Mouse (Mus musculus): Measurements from ENCODE around the gene Mag. TPM values are rescaled to one million over a fixed set of nuclear protein-coding genes. Genes with fewer than 3 reads are reported as not detected.
"Not testable (repeated sequence)": the region's sequence is repeated elsewhere in the genome, so short reads cannot be mapped to it uniquely, and the experiment has no call there.

The Mag gene
- polyA plus RNA-seq, 1 experiment from 2014 or later: not detected

- Histone ChIP-seq H3K27me3 (ENCODE audit: low read depth, poor library complexity, severe bottlenecking) (no peaks in the 10 kb centered on the region), H3K4me3 (no peak overlapping the region), H3K9me3 (replicated peaks) (no peaks in the 10 kb centered on the region), H3K27ac (no peak overlapping the region), H3K4me1 (peaks cover 17% of the 10 kb centered on the region), H3K36me3 (peaks cover 72% of the 10 kb centered on the region)
- WGBS: 90% methylated on average over 6 of the region's 6 CpGs
- no peak for DNase-seq (ENCODE audit: low spot score)
These were observed 38.8 kb upstream of the Mag start for GRCm38 (mm10) chr7:30953459-30953858.

- no peaks in the 10 kb centered on the region for H3K27me3 ChIP-seq (ENCODE audit: low read depth, poor library complexity, severe bottlenecking)
- H3K4me1 ChIP-seq: peaks cover 9% of the 10 kb centered on the region
- WGBS: 95% methylated on average over 16 of the region's 16 CpGs
- H3K9me3 ChIP-seq (replicated peaks): no peaks in the 10 kb centered on the region
- H3K36me3 ChIP-seq: peaks cover 71% of the 10 kb centered on the region
- DNase-seq (ENCODE audit: low spot score): no peak
- no peak overlapping the region for H3K4me3 ChIP-seq
- H3K27ac ChIP-seq: no peak overlapping the region
These were observed 38.0 kb upstream of the Mag start for GRCm38 (mm10) chr7:30952441-30953265.

GRCm38 (mm10) chr7:30949902-30950301 is 35.2 kb upstream of the Mag start:
- not testable (repeated sequence) for H3K4me1 ChIP-seq; DNase-seq (ENCODE audit: low spot score); H3K27me3 ChIP-seq (ENCODE audit: low read depth, poor library complexity, severe bottlenecking); H3K4me3 ChIP-seq; H3K27ac ChIP-seq; H3K9me3 ChIP-seq (replicated peaks)
- peaks cover 85% of the 10 kb centered on the region for H3K36me3 ChIP-seq
- WGBS: 91% methylated on average over 3 of the region's 3 CpGs

- Histone ChIP-seq H3K4me1 (no peaks in the 10 kb centered on the region), H3K4me3 (no peak overlapping the region), H3K9me3 (replicated peaks) (no peaks in the 10 kb centered on the region), H3K36me3 (peaks cover 45% of the 10 kb centered on the region), H3K27me3 (ENCODE audit: low read depth, poor library complexity, severe bottlenecking) (no peaks in the 10 kb centered on the region), H3K27ac (no peak overlapping the region)
- 94% methylated on average over 7 of the region's 7 CpGs for WGBS
- no peak for DNase-seq (ENCODE audit: low spot score)
These were observed 31.2 kb upstream of the Mag start for GRCm38 (mm10) chr7:30945876-30946275.

GRCm38 (mm10) chr7:30945466-30945865 is 30.8 kb upstream of the Mag start:
- not testable (repeated sequence) for H3K27ac ChIP-seq; H3K4me3 ChIP-seq; DNase-seq (ENCODE audit: low spot score); H3K4me1 ChIP-seq; H3K27me3 ChIP-seq (ENCODE audit: low read depth, poor library complexity, severe bottlenecking); H3K9me3 ChIP-seq (replicated peaks)
- WGBS: 94% methylated on average over 7 of the region's 7 CpGs
- H3K36me3 ChIP-seq: peaks cover 41% of the 10 kb centered on the region

GRCm38 (mm10) chr7:30944706-30945105 is 30.0 kb upstream of the Mag start:
- H3K4me3 ChIP-seq; H3K9me3 ChIP-seq (replicated peaks); H3K4me1 ChIP-seq; H3K27me3 ChIP-seq (ENCODE audit: low read depth, poor library complexity, severe bottlenecking); H3K27ac ChIP-seq; DNase-seq (ENCODE audit: low spot score): not testable (repeated sequence)
- WGBS: 77% methylated on average over 2 of the region's 2 CpGs
- H3K36me3 ChIP-seq: peaks cover 34% of the 10 kb centered on the region

GRCm38 (mm10) chr7:30943909-30944635 is 29.4 kb upstream of the Mag start, which contains the start of gene Hamp:
TSS of gene Hamp (minus strand) at chr7:30944032.
- peaks cover 27% of the 10 kb centered on the region for H3K36me3 ChIP-seq
- H3K4me3 ChIP-seq: no peak within 1 kb of the TSS
- H3K27ac ChIP-seq: no peak within 1 kb of the TSS
- H3K27me3 ChIP-seq (ENCODE audit: low read depth, poor library complexity, severe bottlenecking): no peaks in the 10 kb centered on the region
- no peaks in the 10 kb centered on the region for H3K9me3 ChIP-seq (replicated peaks)
- no peaks in the 10 kb centered on the region for H3K4me1 ChIP-seq
- 71% methylated on average over 9 of the region's 9 CpGs for WGBS
- DNase-seq (ENCODE audit: low spot score): no peak

- WGBS: 48% methylated on average over 3 of the region's 3 CpGs
These were observed 27.7 kb upstream of the Mag start for GRCm38 (mm10) chr7:30942365-30942764.

GRCm38 (mm10) chr7:30940070-30940469 is 25.4 kb upstream of the Mag start:
- H3K36me3 ChIP-seq; H3K9me3 ChIP-seq (replicated peaks); H3K27me3 ChIP-seq (ENCODE audit: low read depth, poor library complexity, severe bottlenecking); H3K4me1 ChIP-seq; H3K27ac ChIP-seq; H3K4me3 ChIP-seq; DNase-seq (ENCODE audit: low spot score): not testable (repeated sequence)
- WGBS: 74% methylated on average over 1 of the region's 1 CpGs

More at GRCm38 (mm10) chr7:30942365-30942764, 27.7 kb upstream of the Mag start:
- H3K27me3 ChIP-seq (ENCODE audit: low read depth, poor library complexity, severe bottlenecking); H3K9me3 ChIP-seq (replicated peaks); H3K27ac ChIP-seq; H3K4me1 ChIP-seq; DNase-seq (ENCODE audit: low spot score); H3K4me3 ChIP-seq: not testable (repeated sequence)
- peaks cover 17% of the 10 kb centered on the region for H3K36me3 ChIP-seq

GRCm38 (mm10) chr7:30935422-30936099 is 20.9 kb upstream of the Mag start:
- not testable (repeated sequence) for H3K9me3 ChIP-seq (replicated peaks); H3K36me3 ChIP-seq; H3K4me3 ChIP-seq; H3K27ac ChIP-seq; DNase-seq (ENCODE audit: low spot score); H3K27me3 ChIP-seq (ENCODE audit: low read depth, poor library complexity, severe bottlenecking); H3K4me1 ChIP-seq
- WGBS: 84% methylated on average over 6 of the region's 6 CpGs

GRCm38 (mm10) chr7:30924581-30924980 is 9.9 kb upstream of the Mag start, which contains the start of gene Hamp2:
TSS of gene Hamp2 (minus strand) at chr7:30924681.
- WGBS: 80% methylated on average over 2 of the region's 2 CpGs

GRCm38 (mm10) chr7:30924071-30924470 is 9.4 kb upstream of the Mag start:
- 65% methylated on average over 3 of the region's 3 CpGs for WGBS
- H3K4me1 ChIP-seq: no peaks in the 10 kb centered on the region
- no peak overlapping the region for H3K27ac ChIP-seq
- no peaks in the 10 kb centered on the region for H3K27me3 ChIP-seq (ENCODE audit: low read depth, poor library complexity, severe bottlenecking)
- no peaks in the 10 kb centered on the region for H3K36me3 ChIP-seq
- H3K4me3 ChIP-seq: no peak overlapping the region
- no peak for DNase-seq (ENCODE audit: low spot score)
- no peaks in the 10 kb centered on the region for H3K9me3 ChIP-seq (replicated peaks)

More at GRCm38 (mm10) chr7:30924581-30924980, 9.9 kb upstream of the Mag start, which contains the start of gene Hamp2:
- not testable (repeated sequence) for H3K27ac ChIP-seq; H3K4me1 ChIP-seq; H3K36me3 ChIP-seq; H3K27me3 ChIP-seq (ENCODE audit: low read depth, poor library complexity, severe bottlenecking); H3K4me3 ChIP-seq; H3K9me3 ChIP-seq (replicated peaks); DNase-seq (ENCODE audit: low spot score)

GRCm38 (mm10) chr7:30922490-30922889 is 7.8 kb upstream of the Mag start:
- not testable (repeated sequence) for DNase-seq (ENCODE audit: low spot score); H3K4me3 ChIP-seq; H3K36me3 ChIP-seq; H3K9me3 ChIP-seq (replicated peaks); H3K4me1 ChIP-seq; H3K27me3 ChIP-seq (ENCODE audit: low read depth, poor library complexity, severe bottlenecking); H3K27ac ChIP-seq
- 65% methylated on average over 3 of the region's 3 CpGs for WGBS
